Mouse (Mus musculus) liver, embryonic 15.5 days (tissue): ENCODE measurements around the gene Gucd1. TPM values are rescaled to one million over a fixed set of nuclear protein-coding genes. Genes with fewer than 3 reads are reported as not detected.
"Not testable (repeated sequence)": the region's sequence is repeated elsewhere in the genome, so short reads cannot be mapped to it uniquely, and the experiment has no call there.

Experiments used
- ATAC-seq: fragments of 200-750 bp; cut with Nextera tagmentation; 2 replicates; pipeline ENCODE4 v1.8.0; 2017; ENCODE audit warnings: moderate number of reproducible peaks, mild to moderate bottlenecking, moderate library complexity; ENCODE audit not compliant: insufficient read depth
- H3K27ac ChIP-seq: fragments of 300-500 bp; sonication (generic); replicated peaks from 2 replicates; pipeline ENCODE4 v1.5.1; 2015; ENCODE audit warnings: mild to moderate bottlenecking, inconsistent platforms
- H3K27me3 ChIP-seq: fragments of 300-500 bp; sonication (generic); 2 replicates; pipeline ENCODE4 v1.6.1; 2015; ENCODE audit warnings: mild to moderate bottlenecking, inconsistent platforms
- H3K36me3 ChIP-seq: fragments of 300-500 bp; sonication (generic); replicated peaks from 2 replicates; pipeline ENCODE4 v1.6.1; 2015; ENCODE audit warnings: moderate library complexity, mild to moderate bottlenecking, inconsistent platforms
- H3K4me1 ChIP-seq: fragments of 300-500 bp; sonication (generic); replicated peaks from 2 replicates; pipeline ENCODE4 v1.6.1; 2015; ENCODE audit warnings: inconsistent platforms
- H3K4me2 ChIP-seq: fragments of 300-500 bp; sonication (generic); 2 replicates; pipeline ENCODE4 v1.6.1; 2015; ENCODE audit warnings: moderate library complexity, mild to moderate bottlenecking, inconsistent platforms
- H3K4me3 ChIP-seq: fragments of 300-500 bp; sonication (generic); replicated peaks from 2 replicates; pipeline ENCODE4 v1.5.1; 2015; ENCODE audit warnings: mild to moderate bottlenecking, inconsistent platforms
- H3K9ac ChIP-seq: fragments of 300-500 bp; sonication (generic); 2 replicates; pipeline ENCODE4 v1.6.1; 2015; ENCODE audit warnings: moderate library complexity, mild to moderate bottlenecking, inconsistent platforms
- H3K9me3 ChIP-seq: fragments of 300-500 bp; sonication (generic); replicated peaks from 2 replicates; pipeline ENCODE4 v1.6.1; 2016; ENCODE audit warnings: inconsistent platforms
- WGBS: fragments of 180-500 bp; shearing (Covaris S2); methylation state at CpG from one replicate; pipeline ENCODE4 v1.1.7; 2015; ENCODE audit warnings: mixed read lengths; ENCODE audit not compliant: insufficient replicate concordance; 5-methylcytosine and 5-hydroxymethylcytosine counted together
- polyA plus RNA-seq: library from polyadenylated mRNA; unstranded; fragments of >200 nt; fragmentation: Nextera tagmentation; extraction: Ambion mirVana; gene quantifications from 2 replicates; pipeline ENCODE4 v1.2.1, GENCODE M21; 2015

The Gucd1 gene
- polyA plus RNA-seq, 1 experiment from 2014 or later, result 62.1 TPM

DNA sequence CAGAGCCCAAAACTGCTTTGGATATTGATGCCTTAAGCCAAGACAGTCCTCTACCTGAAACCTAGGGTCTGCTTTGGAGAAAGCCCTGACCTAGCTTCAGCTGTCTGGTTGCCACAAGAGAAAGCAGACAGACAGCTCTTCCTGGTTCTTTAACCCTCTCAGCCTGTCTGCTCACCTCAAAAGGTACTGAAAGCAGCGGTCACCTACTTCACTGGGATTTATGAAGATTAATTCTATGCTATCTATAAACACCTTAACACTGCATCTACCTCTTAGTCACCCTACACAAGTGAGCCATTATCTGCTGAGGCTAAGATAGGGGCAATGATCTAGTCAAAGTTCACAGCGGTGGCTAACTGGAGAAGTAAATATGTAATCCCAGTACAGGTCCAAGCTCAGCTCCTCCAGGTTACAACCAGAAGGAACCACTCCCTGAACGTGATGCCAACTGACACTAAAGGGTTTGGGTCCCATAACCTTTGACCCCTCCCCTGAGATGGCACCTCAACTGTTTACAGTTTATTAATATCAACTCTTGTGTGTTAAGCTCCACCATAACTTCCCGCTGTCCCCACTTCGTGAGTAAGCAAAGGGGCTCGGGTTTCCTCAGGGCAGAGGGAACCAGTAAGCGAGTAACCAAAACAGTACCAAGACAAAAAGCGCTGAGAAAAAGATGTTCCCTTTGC is 1.6 kb downstream of the Gucd1 start:
- Histone ChIP-seq H3K9ac (peak overlapping the region; percentile 99), H3K27me3 (no peaks in the 10 kb centered on the region), H3K36me3 (peaks cover 50% of the 10 kb centered on the region), H3K27ac (peak overlapping the region; percentile 99), H3K9me3 (no peaks in the 10 kb centered on the region), H3K4me1 (peaks cover 69% of the 10 kb centered on the region), H3K4me3 (peak overlapping the region; percentile 91), H3K4me2 (peak overlapping the region; percentile 78)
- 12% methylated on average over 8 of the region's 8 CpGs for WGBS
- peak; percentile 4; the same call in 1 of the 2 replicates for ATAC-seq

DNA sequence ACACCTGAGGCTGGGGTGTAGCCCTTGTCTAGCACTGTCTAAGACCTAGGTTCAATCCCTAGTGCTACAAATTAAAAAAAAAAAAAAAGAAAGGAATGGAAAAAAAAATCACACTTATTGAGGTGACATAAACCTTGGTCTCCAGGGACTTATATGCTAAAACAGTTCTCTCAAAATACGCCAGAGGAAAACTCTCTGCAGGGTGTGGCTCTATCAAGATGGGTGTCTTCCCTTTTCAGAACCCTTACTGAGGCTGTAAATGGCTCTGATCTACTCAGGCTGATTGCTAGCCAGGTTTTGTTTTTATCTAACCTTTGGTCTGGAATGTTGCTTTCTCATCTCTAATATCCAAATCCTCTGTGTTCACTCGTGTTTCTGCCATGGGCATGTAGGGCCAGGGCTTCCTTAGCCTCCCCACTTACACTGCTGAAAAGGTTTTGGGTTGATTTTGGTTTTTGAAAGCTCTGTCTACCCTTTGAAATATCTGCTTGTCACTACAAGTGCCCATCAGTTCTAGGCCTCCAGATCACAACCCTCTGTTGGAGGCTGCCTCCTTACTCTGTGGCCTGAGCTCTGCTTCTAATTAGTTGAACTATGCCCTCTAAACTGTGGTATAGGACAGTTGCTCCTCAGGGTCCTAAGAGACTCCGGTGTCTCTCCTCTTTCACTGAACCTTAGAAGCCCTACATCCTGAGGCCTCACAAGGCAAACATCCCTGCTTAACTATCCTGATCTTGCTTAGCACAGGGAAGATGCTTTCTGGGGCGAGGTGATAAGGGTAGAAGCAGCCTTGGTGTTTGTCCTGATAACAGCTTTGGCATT is 2.3 kb downstream of the Gucd1 start:
- Histone ChIP-seq H3K36me3 (peaks cover 50% of the 10 kb centered on the region), H3K27ac (peak overlapping the region; percentile 99), H3K9me3 (no peaks in the 10 kb centered on the region), H3K4me2 (peak overlapping the region; percentile 78), H3K4me1 (peaks cover 62% of the 10 kb centered on the region), H3K27me3 (no peaks in the 10 kb centered on the region), H3K9ac (peak overlapping the region; percentile 99), H3K4me3 (peak overlapping the region; percentile 91)
- peak; percentile 70 for ATAC-seq
- WGBS, result 16% methylated on average over 4 of the region's 4 CpGs

DNA sequence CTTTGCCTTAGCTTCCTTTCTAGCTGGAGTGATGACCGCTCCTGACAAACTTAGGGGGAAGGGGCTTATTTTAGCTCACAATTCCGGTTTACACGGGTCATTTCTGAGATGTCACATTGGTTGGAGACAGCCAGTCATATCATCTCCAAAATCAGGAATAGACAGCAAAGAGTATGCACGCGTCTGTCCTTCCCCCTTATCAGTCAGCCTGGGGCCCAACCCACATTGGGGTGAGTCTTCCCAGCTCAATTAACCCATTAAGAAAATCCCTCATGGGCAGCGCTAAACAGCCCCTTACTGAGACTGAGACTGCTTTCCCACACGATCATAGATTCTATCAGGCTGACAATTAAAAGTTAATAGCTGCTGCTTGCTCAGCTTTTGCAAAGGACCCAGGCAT is 3.4 kb downstream of the Gucd1 start:
- H3K4me1 ChIP-seq, result peaks cover 53% of the 10 kb centered on the region
- WGBS, result 18% methylated on average over 7 of the region's 7 CpGs
- H3K27ac ChIP-seq, result peak overlapping the region; percentile 99
- ATAC-seq, result no peak
- peaks cover 53% of the 10 kb centered on the region for H3K36me3 ChIP-seq
- peak overlapping the region; percentile 78 for H3K4me2 ChIP-seq
- H3K9ac ChIP-seq, result peak overlapping the region; percentile 99
- H3K4me3 ChIP-seq, result peak overlapping the region; percentile 91
- H3K27me3 ChIP-seq, result no peaks in the 10 kb centered on the region
- no peaks in the 10 kb centered on the region for H3K9me3 ChIP-seq

DNA sequence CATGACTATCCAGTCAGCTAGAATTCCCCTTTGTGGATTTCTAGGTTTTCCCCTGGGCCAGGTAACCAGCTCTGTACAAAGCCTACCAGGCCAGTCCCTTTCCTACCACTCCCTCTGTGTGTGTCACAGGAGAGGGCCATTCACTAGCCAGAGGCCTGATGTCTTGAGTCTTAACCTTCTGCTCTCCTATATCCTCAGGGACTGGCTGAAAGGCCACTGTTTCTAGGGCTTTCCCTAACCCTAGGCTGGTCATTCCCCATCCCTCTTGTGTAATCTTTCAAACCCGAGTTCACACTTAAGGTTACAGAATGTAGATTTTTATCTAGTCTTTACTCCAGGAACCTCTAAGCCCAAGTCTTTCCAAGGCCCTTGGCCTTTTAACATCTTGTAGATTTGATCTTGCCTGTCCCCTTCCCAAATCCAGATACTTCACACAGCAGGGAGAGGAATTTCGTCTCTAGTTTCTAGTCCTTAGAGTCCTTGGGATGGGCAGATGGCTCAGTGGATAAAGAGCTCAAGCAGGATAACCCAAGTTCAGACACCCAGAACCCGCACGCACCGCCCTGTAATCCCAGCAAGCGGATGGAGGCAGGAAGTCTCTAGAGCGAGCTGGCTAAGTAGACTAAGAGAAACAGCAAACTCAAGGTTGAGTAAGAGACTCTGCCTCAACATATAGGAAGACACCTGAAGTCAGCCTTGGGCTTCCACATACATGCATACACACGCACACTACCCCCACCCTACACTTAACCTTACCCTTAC is 4.3 kb downstream of the Gucd1 start:
- 72% methylated on average over 8 of the region's 8 CpGs for WGBS
- H3K4me3 ChIP-seq, result peak overlapping the region; percentile 91
- H3K4me2 ChIP-seq, result peak overlapping the region; percentile 78
- peak overlapping the region; percentile 99; the same call in 1 of the 2 replicates for H3K9ac ChIP-seq
- H3K27ac ChIP-seq, result peak overlapping the region; percentile 99
- ATAC-seq, result no peak
- H3K9me3 ChIP-seq, result no peaks in the 10 kb centered on the region
- peaks cover 44% of the 10 kb centered on the region for H3K4me1 ChIP-seq
- peaks cover 61% of the 10 kb centered on the region for H3K36me3 ChIP-seq
- no peaks in the 10 kb centered on the region for H3K27me3 ChIP-seq

DNA sequence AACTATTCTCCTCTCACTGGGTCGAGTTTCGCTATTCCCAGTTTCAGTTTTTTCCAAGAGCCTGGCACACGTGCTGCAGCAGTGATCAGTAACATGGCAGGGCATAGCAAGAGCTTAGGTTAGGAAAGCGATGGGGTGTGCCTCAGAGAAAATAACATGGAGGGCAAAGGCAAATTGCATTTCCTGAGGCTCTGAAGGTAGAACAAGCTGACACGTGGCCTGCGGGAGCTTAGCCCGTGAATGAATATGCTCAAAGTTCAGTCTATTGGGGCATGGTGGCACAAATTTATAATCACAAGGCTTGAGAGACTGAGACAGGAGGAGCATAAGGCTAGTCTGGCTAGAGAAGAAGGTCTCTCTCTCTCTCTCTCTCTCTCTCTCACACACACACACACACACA is 5.0 kb downstream of the Gucd1 start:
- no peak for ATAC-seq
- Histone ChIP-seq H3K9me3 (no peaks in the 10 kb centered on the region), H3K27ac (peak overlapping the region; percentile 99; the same call in 1 of the 2 replicates), H3K9ac (no peak overlapping the region), H3K4me1 (peaks cover 40% of the 10 kb centered on the region), H3K36me3 (peaks cover 68% of the 10 kb centered on the region), H3K4me3 (no peak overlapping the region), H3K4me2 (peak overlapping the region; percentile 78; the same call in 1 of the 2 replicates), H3K27me3 (no peaks in the 10 kb centered on the region)
- 83% methylated on average over 7 of the region's 7 CpGs for WGBS

DNA sequence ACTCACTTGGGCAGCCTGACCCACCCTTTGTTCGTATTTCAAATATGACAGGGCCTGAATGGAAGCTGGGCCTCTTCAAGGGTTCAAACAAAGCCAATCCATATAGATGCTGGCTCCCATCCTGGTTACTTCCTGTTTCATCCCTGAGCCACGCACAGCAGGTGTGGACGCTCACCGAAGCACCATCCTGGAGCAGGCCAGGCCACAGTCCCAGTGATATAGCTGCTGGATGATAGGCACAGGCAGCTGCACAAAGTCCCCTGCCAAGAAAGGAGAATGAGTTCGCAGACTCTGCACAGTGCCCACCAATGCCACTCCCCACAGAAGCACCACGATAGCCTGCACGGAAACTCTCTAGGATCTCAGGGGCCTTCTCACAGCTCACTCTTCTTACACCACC is 5.9 kb downstream of the Gucd1 start:
- no peak for ATAC-seq
- H3K4me3 ChIP-seq, result no peak overlapping the region
- 90% methylated on average over 7 of the region's 7 CpGs for WGBS
- H3K9ac ChIP-seq, result no peak overlapping the region
- no peaks in the 10 kb centered on the region for H3K27me3 ChIP-seq
- no peaks in the 10 kb centered on the region for H3K9me3 ChIP-seq
- no peak overlapping the region for H3K4me2 ChIP-seq
- H3K36me3 ChIP-seq, result peaks cover 77% of the 10 kb centered on the region
- peaks cover 40% of the 10 kb centered on the region for H3K4me1 ChIP-seq
- H3K27ac ChIP-seq, result no peak overlapping the region

DNA sequence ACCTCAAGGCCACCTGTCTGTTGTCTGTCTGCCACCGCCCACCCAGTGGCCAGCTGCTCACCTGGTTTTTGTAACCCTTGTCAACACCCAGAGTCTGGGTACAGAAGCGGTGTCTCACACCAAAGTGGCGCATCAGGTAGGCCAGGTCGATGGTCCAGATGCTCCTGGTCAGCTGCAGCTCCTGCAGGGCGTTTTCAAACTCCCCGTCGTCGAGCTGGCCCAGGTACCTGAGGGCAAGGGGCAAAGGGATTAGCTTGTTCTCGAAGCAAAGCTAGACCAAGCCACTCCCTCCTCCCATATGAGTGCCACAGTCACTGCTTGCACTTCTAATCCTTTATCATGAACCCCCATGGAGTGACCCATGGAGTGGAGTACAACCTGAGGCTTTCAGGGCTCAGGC is 6.7 kb downstream of the Gucd1 start:
- no peak overlapping the region for H3K9ac ChIP-seq
- no peak overlapping the region for H3K4me2 ChIP-seq
- H3K4me3 ChIP-seq, result no peak overlapping the region
- H3K36me3 ChIP-seq, result peaks cover 85% of the 10 kb centered on the region
- H3K9me3 ChIP-seq, result no peaks in the 10 kb centered on the region
- WGBS, result 91% methylated on average over 9 of the region's 9 CpGs
- no peaks in the 10 kb centered on the region for H3K27me3 ChIP-seq
- H3K4me1 ChIP-seq, result peaks cover 39% of the 10 kb centered on the region
- H3K27ac ChIP-seq, result no peak overlapping the region
- ATAC-seq, result no peak

DNA sequence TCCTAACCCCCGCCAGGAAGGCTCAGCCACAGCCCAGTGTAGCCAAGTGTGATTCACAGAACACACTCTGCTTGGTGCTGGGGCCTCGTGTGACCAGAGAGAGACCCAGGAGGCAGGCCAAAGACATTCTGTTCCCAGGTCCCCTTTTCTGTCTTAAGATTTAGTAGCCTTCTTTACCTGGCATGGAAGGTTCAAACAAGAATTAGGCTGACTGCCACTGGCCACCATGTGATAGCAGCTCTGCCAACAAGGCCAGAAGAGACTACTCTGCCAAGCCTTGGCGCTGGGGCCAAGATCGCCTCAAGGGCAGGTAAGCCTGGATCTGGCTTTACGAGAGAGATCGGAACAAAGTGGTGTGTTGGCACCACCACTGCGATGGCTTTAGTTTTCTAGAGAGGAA is 7.3 kb downstream of the Gucd1 start:
- WGBS, result 90% methylated on average over 7 of the region's 7 CpGs

DNA sequence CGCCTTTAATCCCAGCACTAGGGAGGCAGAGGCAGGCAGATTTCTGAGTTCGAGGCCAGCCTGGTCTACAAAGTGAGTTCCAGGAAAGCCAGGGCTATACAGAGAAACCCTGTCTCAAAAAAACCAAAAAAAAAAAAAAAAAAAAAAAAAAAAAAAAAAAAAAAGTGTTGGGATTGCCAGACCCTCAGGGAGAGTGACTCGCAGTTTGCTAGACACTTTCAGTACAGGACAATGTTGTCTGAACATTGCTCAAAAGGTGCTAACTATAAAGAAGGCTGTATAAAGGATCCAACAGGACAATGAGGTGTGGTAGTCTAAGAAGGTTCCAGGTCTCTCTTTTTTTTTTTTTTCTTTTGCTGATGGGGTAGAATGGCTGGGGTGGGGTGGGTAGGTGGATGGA is 11.8 kb downstream of the Gucd1 start:
- H3K9me3 ChIP-seq, H3K9ac ChIP-seq, H3K27me3 ChIP-seq, H3K27ac ChIP-seq, ATAC-seq, H3K4me2 ChIP-seq, H3K4me3 ChIP-seq: not testable (repeated sequence)
- H3K4me1 ChIP-seq, result peaks cover 13% of the 10 kb centered on the region
- H3K36me3 ChIP-seq, result peaks cover 79% of the 10 kb centered on the region
- WGBS, result 77% methylated on average over 3 of the region's 3 CpGs

More for the DNA sequence above, 7.3 kb downstream of the Gucd1 start:
- no peak overlapping the region for H3K27ac ChIP-seq
- H3K4me2 ChIP-seq, result no peak overlapping the region
- no peak for ATAC-seq
- H3K4me3 ChIP-seq, result no peak overlapping the region
- no peaks in the 10 kb centered on the region for H3K9me3 ChIP-seq
- H3K4me1 ChIP-seq, result peaks cover 36% of the 10 kb centered on the region
- H3K9ac ChIP-seq, result no peak overlapping the region
- H3K36me3 ChIP-seq, result peaks cover 87% of the 10 kb centered on the region
- no peaks in the 10 kb centered on the region for H3K27me3 ChIP-seq

DNA sequence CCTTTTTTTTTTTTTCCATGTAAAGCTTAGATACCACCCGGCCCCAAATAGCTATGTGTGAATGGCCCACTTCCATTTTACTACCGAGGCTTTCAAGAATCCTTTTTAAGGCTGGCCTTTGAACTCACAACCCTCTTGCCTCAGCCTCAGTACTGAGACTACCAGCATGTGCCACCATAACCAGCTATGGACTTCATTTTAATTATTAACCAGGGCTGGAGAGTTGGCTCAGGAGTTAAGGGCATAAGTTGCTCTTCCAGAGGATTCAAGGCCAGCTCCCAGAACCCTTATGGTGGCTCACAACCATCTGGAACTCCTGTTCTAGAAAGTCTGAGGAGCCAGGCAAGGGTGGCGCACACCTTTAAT is 12.7 kb downstream of the Gucd1 start:
- 49% methylated on average over 3 of the region's 3 CpGs for WGBS
- no peak overlapping the region for H3K4me2 ChIP-seq
- peak overlapping the region; percentile 73 for H3K27ac ChIP-seq
- H3K36me3 ChIP-seq, result peaks cover 71% of the 10 kb centered on the region
- no peak for ATAC-seq
- no peak overlapping the region for H3K4me3 ChIP-seq
- no peak overlapping the region for H3K9ac ChIP-seq
- H3K9me3 ChIP-seq, result no peaks in the 10 kb centered on the region
- no peaks in the 10 kb centered on the region for H3K27me3 ChIP-seq
- peaks cover 21% of the 10 kb centered on the region for H3K4me1 ChIP-seq
